ENCODE assay signal across 27 mouse cellular contexts in genomic region chr3:98132140-98132539, GRCm38 (mm10). TPM values are rescaled to one million over a fixed set of nuclear protein-coding genes. Genes with fewer than 3 reads are reported as not detected.
DNase-seq lines count a peak whose midpoint lies in the region; ATAC-seq and TF ChIP-seq lines count a peak whose summit lies in the region.
"Not testable (repeated sequence)": the region's sequence is repeated elsewhere in the genome, so short reads cannot be mapped to it uniquely, and the experiment has no call there.
"Had no signal": no experiment of that assay in that cellular context is flagged by ENCODE, and none has a peak within 500 bp of the region (broad histone marks: within the 10 kb centered on the region; RNA-seq: fewer than 3 reads in every experiment).

No protein-coding gene starts in this region.

- not testable (repeated sequence) for ATAC-seq in limb, embryonic 12.5 days (ENCODE audit: insufficient number of reproducible peaks, insufficient read depth, low FRiP score, low TSS enrichment, low read depth); lung, postnatal 0 days

- not testable (repeated sequence) for H3K36me3 ChIP-seq in MEL (ENCODE audit: control insufficient read depth in 1 of 2, insufficient read depth in 2 of 2, low read length in 2 of 2); heart, adult 2 months (ENCODE audit: control insufficient read depth, insufficient read depth, low read length); kidney, adult 2 months (ENCODE audit: control insufficient read depth, insufficient read depth, low read length)
- peaks cover 92% of the 10 kb centered on the region for H3K36me3 ChIP-seq in limb, embryonic 12.5 days
- peaks cover 63% of the 10 kb centered on the region; the same call in 1 of the 2 replicates for H3K36me3 ChIP-seq in lung, postnatal 0 days (ENCODE audit: insufficient read depth, low read length)

- peak in 2 of 3 experiments; percentile 24 to 46; a peak in 2 of 6 replicates for TF ChIP-seq CTCF in MEL (IDR thresholded peaks at IDR 0.05 in 2 of 3, conservative IDR thresholded peaks at IDR 0.05 in 1 of 3; ENCODE audit: control insufficient read depth in 1 of 3, insufficient read depth in 1 of 3, low read depth in 2 of 3, low read length in 3 of 3, poor library complexity in 1 of 3, severe bottlenecking in 1 of 3)
- 0 out of 2 replicates have a peak, but pooled peaks have one; percentile 16 for TF ChIP-seq CTCF in heart, adult 2 months (IDR thresholded peaks at IDR 0.05)
- 0 out of 2 replicates have a peak, but pooled peaks have one; percentile 15 for TF ChIP-seq CTCF in kidney, adult 2 months (conservative IDR thresholded peaks at IDR 0.05; ENCODE audit: insufficient read depth, insufficient read length, low read depth, low read length)
- 0 out of 2 replicates have a peak, but pooled peaks have one; percentile 13 for TF ChIP-seq CTCF in lung, postnatal 0 days (IDR thresholded peaks at IDR 0.05)

- not testable (repeated sequence) for H3K27me3 ChIP-seq in MEL (ENCODE audit: control insufficient read depth in 1 of 2, insufficient read depth in 2 of 2, low read length in 2 of 2); heart, adult 2 months (ENCODE audit: control insufficient read depth, insufficient read depth, low read length); kidney, adult 2 months (replicated peaks; ENCODE audit: control insufficient read depth, insufficient read depth, low read length); limb, embryonic 12.5 days; lung, postnatal 0 days (replicated peaks; ENCODE audit: insufficient read depth, low read length)

- not testable (repeated sequence) for H3K27ac ChIP-seq in MEL (ENCODE audit: control insufficient read depth, low read depth, low read length); heart, adult 2 months; kidney, adult 2 months (ENCODE audit: insufficient read depth, low read depth, low read length); lung, postnatal 0 days (ENCODE audit: low read length)
- H3K27ac ChIP-seq in limb, embryonic 12.5 days = peak overlapping the region; percentile 50; the same call in 1 of the 2 replicates

- not testable (repeated sequence) for H3K4me1 ChIP-seq in MEL (ENCODE audit: control insufficient read depth in 1 of 2, insufficient read depth in 2 of 2, low read length in 2 of 2); heart, adult 2 months (ENCODE audit: control insufficient read depth, insufficient read depth, low read length); kidney, adult 2 months (ENCODE audit: control insufficient read depth, insufficient read depth, low read length); limb, embryonic 12.5 days (replicated peaks); lung, postnatal 0 days (ENCODE audit: insufficient read depth, low read depth, low read length)

- H3K4me2 ChIP-seq in limb, embryonic 12.5 days; lung, postnatal 0 days (replicated peaks; ENCODE audit: low read depth, low read length): not testable (repeated sequence)

- TF ChIP-seq RAD21 in MEL (IDR thresholded peaks at IDR 0.05; ENCODE audit: low read depth, low read length) = peak; percentile 48

- not testable (repeated sequence) for TF ChIP-seq POLR2A in MEL (IDR thresholded peaks at IDR 0.05; ENCODE audit: control insufficient read depth in 1 of 2, insufficient read depth in 1 of 2, low read depth in 1 of 2, low read length in 2 of 2, poor library complexity in 1 of 2); heart, adult 2 months (IDR thresholded peaks at IDR 0.05; ENCODE audit: insufficient read depth, low read depth, low read length); kidney, adult 2 months (IDR thresholded peaks at IDR 0.05; ENCODE audit: low read depth, low read length)

- H3K79me2 ChIP-seq in MEL (ENCODE audit: control insufficient read depth, insufficient read depth, low read length, poor library complexity); heart, adult 2 months (replicated peaks; ENCODE audit: control insufficient read depth, insufficient read depth, low read length): not testable (repeated sequence)

- intact Hi-C loops in heart, adult 2 months (cut with DNase I) = loop anchor here (5.0 kb wide), 1 partner anchor 205 kb away; no protein-coding TSS in a partner anchor

- TF ChIP-seq EP300 in MEL (IDR thresholded peaks at IDR 0.05; ENCODE audit: low read depth in 1 of 2, low read length in 2 of 2); heart, adult 2 months (IDR thresholded peaks at IDR 0.05; ENCODE audit: insufficient read depth, low read depth, low read length); lung, postnatal 0 days (IDR thresholded peaks at IDR 0.05): not testable (repeated sequence)

- not testable (repeated sequence) for H3K9me3 ChIP-seq in MEL (replicated peaks; ENCODE audit: insufficient read depth, low read length); limb, embryonic 12.5 days; lung, postnatal 0 days (ENCODE audit: low read length)

- DNase-seq in 416B (ENCODE audit: low read depth) = peak; percentile 16
- peak; percentile 19 for DNase-seq in MEL (ENCODE audit: low read depth, low spot score)
- not testable (repeated sequence) for DNase-seq in heart, adult 2 months; kidney, adult 2 months; lung, postnatal 0 days (ENCODE audit: low spot score)

- WGBS in heart, adult 2 months = 94% methylated on average over 4 of the region's 4 CpGs
- 90% methylated on average over 4 of the region's 4 CpGs for WGBS in kidney, adult 2 months
- 96% methylated on average over 4 of the region's 4 CpGs for WGBS in limb, embryonic 12.5 days
- WGBS in lung, postnatal 0 days = 84% methylated on average over 4 of the region's 4 CpGs

- H3K9ac ChIP-seq in MEL (ENCODE audit: control insufficient read depth, low read depth, low read length, poor library complexity, severe bottlenecking); heart, adult 2 months (ENCODE audit: low read depth, low read length); limb, embryonic 12.5 days (replicated peaks); lung, postnatal 0 days (replicated peaks; ENCODE audit: low read depth): not testable (repeated sequence)

- not testable (repeated sequence) for H3K4me3 ChIP-seq in MEL (ENCODE audit: control insufficient read depth in 1 of 2, insufficient read depth in 1 of 2, low read depth in 2 of 2, low read length in 2 of 2); heart, adult 2 months; kidney, adult 2 months (ENCODE audit: insufficient read depth, low read depth, low read length); limb, embryonic 12.5 days (replicated peaks); lung, postnatal 0 days (ENCODE audit: low read depth, low read length)

TF ChIP-seq in MEL, 35 proteins besides CTCF, POLR2A, EP300 and RAD21:
- TF ChIP-seq MYC (IDR thresholded peaks at IDR 0.05; ENCODE audit: low read depth, low read length) = 0 out of 2 replicates have a peak, but pooled peaks have one; percentile 35
- peak; percentile 59 for TF ChIP-seq ZC3H11A (IDR thresholded peaks at IDR 0.05; ENCODE audit: low read depth, low read length)
- TF ChIP-seq SMC3 (IDR thresholded peaks at IDR 0.05; ENCODE audit: low read depth, low read length) = peak; percentile 61

RNA-seq across cellular contexts. Expression of gene Adam30, which starts 28.3 kb away (rescaled TPM):
- not detected in 2 replicates for total RNA-seq in MEL (2012; rRNA removed)
- not detected for polyA plus RNA-seq in MEL (2012; ENCODE audit: insufficient read depth in 1 of 2, insufficient read length in 2 of 2, low read depth in 1 of 2, low replicate concordance in 2 of 2, missing spikeins in 1 of 2)
- not detected for total RNA-seq in heart, adult 2 months (2021)
- polyA plus RNA-seq in heart, adult 2 months (2012; rRNA removed) = 0.04 TPM in 1 of 2 replicates, not detected in the other
- polyA plus RNA-seq in kidney, adult 2 months (2012; rRNA removed) = not detected in 2 replicates
- polyA plus RNA-seq in limb, embryonic 12.5 days (2016; fragmentation: Nextera tagmentation; extraction: Ambion mirVana) = not detected in 2 replicates
- not detected in 2 replicates for polyA plus RNA-seq in lung, postnatal 0 days (2015; fragmentation: Nextera tagmentation; extraction: Ambion mirVana)
- total RNA-seq: adrenal gland, adult 18-20 months; adrenal gland, postnatal 10 days; adrenal gland, postnatal 36 days; gastrocnemius, adult 18-20 months; gastrocnemius, postnatal 14 days; gastrocnemius, postnatal 4 days; heart, adult 18-20 months; heart, postnatal 25 days had no signal
- polyA plus RNA-seq: C2C12; CD4-positive, CD25-positive, alpha-beta regulatory T cell, adult 4 months; embryonic facial prominence, embryonic 11.5 days; embryonic facial prominence, embryonic 14.5 days; forebrain, embryonic 10.5 days; forebrain, embryonic 13.5 days; forebrain, embryonic 16.5 days; heart, embryonic 10.5 days; heart, embryonic 13.5 days; heart, embryonic 16.5 days; hindbrain, embryonic 12.5 days; hindbrain, embryonic 15.5 days; intestine, embryonic 14.5 days had no signal
